Mouse (Mus musculus): Measurements from ENCODE around the gene Plcxd3. TPM values are rescaled to one million over a fixed set of nuclear protein-coding genes. Genes with fewer than 3 reads are reported as not detected.

Plcxd3 gene
- 7.9 and 13.1 TPM in 2 replicates for polyA plus RNA-seq (2016; fragmentation: Nextera tagmentation; extraction: Ambion mirVana)

DNA sequence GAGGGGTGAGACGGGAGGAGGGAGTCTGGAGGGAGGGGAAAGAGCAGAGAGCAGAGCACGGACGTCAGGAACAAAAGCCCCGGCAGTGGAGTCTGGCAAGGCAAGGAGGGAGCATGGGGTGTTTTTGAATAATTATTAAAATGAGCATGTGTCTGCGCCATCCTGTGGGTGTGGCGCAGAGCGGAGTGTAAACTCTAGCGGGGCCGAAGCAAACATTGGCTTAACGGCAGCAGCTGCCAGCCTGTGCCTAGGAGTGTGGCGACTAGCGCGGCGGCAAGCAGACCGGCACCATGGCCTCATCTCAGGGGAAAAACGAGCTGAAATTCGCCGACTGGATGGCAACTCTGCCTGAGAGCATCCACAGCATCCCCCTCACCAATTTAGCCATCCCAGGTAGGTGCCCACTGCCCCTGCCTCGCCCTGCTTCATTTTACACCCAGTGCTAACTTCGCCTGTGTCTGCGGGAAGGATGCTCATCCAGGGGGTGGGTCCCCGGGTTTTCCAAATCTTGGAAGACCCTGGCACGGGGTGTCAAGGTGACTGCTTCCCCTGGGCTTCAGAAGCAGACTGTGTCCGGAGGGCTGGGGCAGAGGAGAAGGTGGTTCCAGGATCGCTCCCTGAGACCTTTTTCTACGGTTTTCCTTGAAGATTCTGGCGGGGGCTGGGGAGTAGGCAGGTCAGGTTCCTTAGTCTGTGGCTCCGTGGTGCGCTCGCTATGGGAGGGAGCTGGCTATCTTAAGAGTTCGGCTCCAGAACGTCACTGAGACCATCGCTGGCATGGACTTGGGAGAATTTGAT, at the start of gene Plcxd3:
TSS of gene Plcxd3 (plus strand) at position 69 of the 798 bp plus-strand sequence.
- H3K36me3 ChIP-seq: no peaks in the 10 kb centered on the region
- peak; percentile 81 for DNase-seq (ENCODE audit: low spot score)
- H3K4me1 ChIP-seq: peaks cover 22% of the 10 kb centered on the region
- H3K4me3 ChIP-seq: peak within 1 kb of the TSS; percentile 67
- H3K9me3 ChIP-seq (replicated peaks): no peaks in the 10 kb centered on the region
- WGBS: under 1% methylated on average over 33 of the region's 33 CpGs
- H3K27me3 ChIP-seq (ENCODE audit: low read depth, poor library complexity, severe bottlenecking): peaks cover 18% of the 10 kb centered on the region
- peak within 1 kb of the TSS; percentile 83 for H3K27ac ChIP-seq (replicated peaks)

DNA sequence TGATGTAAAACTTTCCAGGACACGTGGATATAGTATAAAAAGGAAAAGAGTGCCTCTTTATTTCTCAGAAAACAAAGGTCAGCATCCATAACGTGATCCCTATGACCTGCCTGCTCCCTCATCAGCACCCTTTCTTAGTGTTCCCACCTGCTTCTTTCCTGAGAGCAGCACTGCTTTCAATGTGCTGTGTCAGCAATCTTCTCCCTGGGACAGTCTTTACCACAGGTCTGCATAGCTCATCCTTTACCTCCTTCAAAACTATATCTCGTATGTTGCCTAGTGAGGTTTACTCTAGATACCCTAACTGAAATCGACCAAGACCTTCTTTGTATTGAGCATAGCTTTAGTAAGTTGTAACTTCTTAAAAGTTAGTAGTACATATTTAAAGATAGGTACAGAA, 43.4 kb upstream of the Plcxd3 start:
- H3K27ac ChIP-seq (replicated peaks): no peak overlapping the region
- H3K36me3 ChIP-seq: no peaks in the 10 kb centered on the region
- H3K27me3 ChIP-seq (ENCODE audit: low read depth, poor library complexity, severe bottlenecking): no peaks in the 10 kb centered on the region
- no peak for DNase-seq (ENCODE audit: low spot score)
- 84% methylated on average over 4 of the region's 4 CpGs for WGBS
- no peak overlapping the region for H3K4me3 ChIP-seq
- H3K9me3 ChIP-seq (replicated peaks): no peaks in the 10 kb centered on the region
- H3K4me1 ChIP-seq: no peaks in the 10 kb centered on the region

DNA sequence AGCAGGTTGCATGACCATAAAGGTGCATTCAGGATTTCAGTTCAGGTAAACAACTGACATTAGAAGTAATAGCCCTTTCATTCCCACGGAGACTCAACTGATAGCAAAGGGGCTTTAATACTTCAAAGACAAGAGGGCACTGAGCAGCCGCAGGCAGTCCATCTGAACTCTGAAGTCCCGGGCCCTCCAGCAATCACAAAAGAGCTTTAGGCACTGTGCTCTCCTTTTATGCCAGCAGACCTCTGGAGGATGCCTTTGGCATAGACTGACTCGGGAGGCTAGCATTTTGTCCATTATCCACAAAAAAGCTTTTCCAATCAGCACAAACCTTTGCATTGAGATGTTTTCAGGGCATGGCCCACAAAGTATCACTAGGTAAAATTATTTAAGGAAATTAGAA, 33.7 kb upstream of the Plcxd3 start:
- DNase-seq (ENCODE audit: low spot score): no peak
- Histone ChIP-seq H3K27ac (replicated peaks) (no peak overlapping the region), H3K27me3 (ENCODE audit: low read depth, poor library complexity, severe bottlenecking) (no peaks in the 10 kb centered on the region), H3K4me1 (peaks cover 3% of the 10 kb centered on the region; the same call in 1 of the 2 replicates), H3K4me3 (no peak overlapping the region), H3K9me3 (replicated peaks) (no peaks in the 10 kb centered on the region), H3K36me3 (no peaks in the 10 kb centered on the region)
- 16% methylated on average over 4 of the region's 4 CpGs for WGBS

DNA sequence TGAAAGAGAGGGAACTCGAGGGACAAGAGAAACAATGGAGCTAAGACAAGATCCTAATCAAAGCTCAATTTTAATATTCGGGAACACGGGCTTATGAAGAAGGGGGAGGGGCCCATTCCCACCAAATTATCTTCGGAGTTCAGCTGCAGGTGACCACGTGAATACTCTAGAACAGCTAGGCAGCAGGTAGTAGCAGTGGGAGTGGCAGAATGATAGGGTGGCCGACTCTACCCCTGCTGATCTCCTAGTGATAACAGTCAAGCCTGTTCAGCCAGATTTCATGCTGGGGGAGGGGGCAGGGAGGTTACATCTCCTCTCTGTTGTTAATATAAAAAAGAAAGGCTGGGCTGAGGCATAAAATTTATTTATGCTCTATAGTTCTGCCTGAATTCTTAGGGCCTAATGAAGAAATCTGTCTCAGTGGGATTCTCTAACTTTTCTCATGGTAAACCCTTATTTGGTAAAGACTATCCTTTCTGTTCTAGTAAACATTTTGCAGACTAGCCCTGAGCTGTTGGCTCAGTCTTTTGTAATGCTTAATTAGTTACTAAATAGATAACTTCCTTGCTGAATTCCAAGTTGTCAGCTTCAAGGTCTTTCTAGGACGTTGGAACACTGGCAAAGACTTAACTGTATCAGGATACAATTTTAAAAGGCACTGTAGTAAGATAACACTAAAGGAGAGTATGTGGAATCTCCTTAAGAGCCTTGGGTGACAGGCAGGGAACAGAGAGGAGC, 26.3 kb upstream of the Plcxd3 start:
- Histone ChIP-seq H3K9me3 (replicated peaks) (no peaks in the 10 kb centered on the region), H3K36me3 (no peaks in the 10 kb centered on the region), H3K4me3 (no peak overlapping the region), H3K27me3 (ENCODE audit: low read depth, poor library complexity, severe bottlenecking) (no peaks in the 10 kb centered on the region), H3K4me1 (no peaks in the 10 kb centered on the region), H3K27ac (replicated peaks) (no peak overlapping the region)
- DNase-seq (ENCODE audit: low spot score): no peak
- 40% methylated on average over 7 of the region's 7 CpGs for WGBS

DNA sequence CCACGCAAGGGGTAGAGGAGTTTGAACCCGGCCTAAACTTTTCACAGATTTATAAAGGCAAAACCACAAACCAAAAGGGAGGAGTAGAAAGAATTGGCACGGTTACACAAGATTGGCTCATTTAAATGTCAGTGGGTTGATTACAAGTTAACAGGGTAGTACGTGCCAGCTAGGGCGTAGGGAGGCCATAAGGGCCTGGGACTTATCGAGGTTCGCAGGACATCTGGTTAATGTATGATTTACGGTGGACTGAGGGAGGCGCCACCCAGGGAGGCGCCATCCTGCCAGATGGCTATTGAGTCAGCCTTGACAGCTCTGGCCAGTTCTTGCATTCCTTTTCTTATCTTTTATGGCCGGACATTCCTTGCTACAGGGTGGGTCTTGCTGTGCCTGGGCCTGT, 18.9 kb upstream of the Plcxd3 start:
- Histone ChIP-seq H3K4me1 (no peaks in the 10 kb centered on the region), H3K27me3 (ENCODE audit: low read depth, poor library complexity, severe bottlenecking) (no peaks in the 10 kb centered on the region)
- 95% methylated on average over 11 of the region's 11 CpGs for WGBS

DNA sequence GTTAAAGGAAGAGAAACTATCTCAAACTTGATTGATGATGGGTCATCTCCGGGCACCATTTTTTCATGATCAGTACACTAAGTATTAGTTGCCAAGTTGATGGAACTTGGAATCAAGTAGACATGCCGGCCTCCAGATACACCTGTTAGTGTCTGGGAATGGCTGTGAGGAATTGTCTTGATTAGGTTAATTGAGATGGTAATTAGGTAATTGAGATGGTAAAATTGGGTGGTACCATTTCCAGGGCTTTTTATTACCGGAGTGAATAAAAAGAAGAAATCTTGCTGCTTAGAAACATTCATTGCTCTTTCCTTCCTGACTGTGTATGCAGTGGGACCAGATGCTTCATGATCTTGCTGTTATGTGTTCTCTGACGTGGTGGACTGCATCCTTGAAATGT, 17.6 kb upstream of the Plcxd3 start:
- Histone ChIP-seq H3K4me3 (no peak overlapping the region), H3K27me3 (ENCODE audit: low read depth, poor library complexity, severe bottlenecking) (no peaks in the 10 kb centered on the region), H3K36me3 (no peaks in the 10 kb centered on the region), H3K9me3 (replicated peaks) (peaks cover 6% of the 10 kb centered on the region; the same call in 1 of the 2 replicates), H3K4me1 (no peaks in the 10 kb centered on the region), H3K27ac (replicated peaks) (no peak overlapping the region)
- no peak for DNase-seq (ENCODE audit: low spot score)
- 88% methylated on average over 4 of the region's 4 CpGs for WGBS

More for the DNA sequence above, 18.9 kb upstream of the Plcxd3 start:
- no peak for DNase-seq (ENCODE audit: low spot score)
- no peaks in the 10 kb centered on the region for H3K36me3 ChIP-seq
- H3K27ac ChIP-seq (replicated peaks): no peak overlapping the region
- H3K4me3 ChIP-seq: no peak overlapping the region
- peaks cover 6% of the 10 kb centered on the region; the same call in 1 of the 2 replicates for H3K9me3 ChIP-seq (replicated peaks)

DNA sequence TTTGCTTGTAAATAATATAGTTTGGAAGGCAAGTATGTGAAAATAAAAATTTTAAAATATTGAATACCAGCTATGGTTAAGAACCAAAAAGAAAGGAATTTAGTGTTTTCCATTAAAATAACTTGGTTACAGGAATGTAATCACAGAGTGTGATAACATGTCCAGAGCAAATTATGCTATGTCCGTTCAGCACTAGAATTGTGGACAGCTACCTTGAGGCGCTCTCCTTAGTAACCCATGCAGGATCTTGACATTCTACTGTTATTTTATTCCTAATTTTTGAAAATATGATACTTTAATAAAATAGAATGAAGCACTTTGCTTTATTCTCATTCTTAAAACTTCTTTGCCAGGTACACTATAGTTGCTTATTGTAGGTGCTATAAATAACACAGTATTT, 7.5 kb upstream of the Plcxd3 start:
- H3K4me1 ChIP-seq: no peaks in the 10 kb centered on the region
- H3K27ac ChIP-seq (replicated peaks): no peak overlapping the region
- H3K36me3 ChIP-seq: no peaks in the 10 kb centered on the region
- no peak overlapping the region for H3K4me3 ChIP-seq
- WGBS: 78% methylated on average over 2 of the region's 2 CpGs
- no peaks in the 10 kb centered on the region for H3K9me3 ChIP-seq (replicated peaks)
- DNase-seq (ENCODE audit: low spot score): no peak
- H3K27me3 ChIP-seq (ENCODE audit: low read depth, poor library complexity, severe bottlenecking): no peaks in the 10 kb centered on the region

DNA sequence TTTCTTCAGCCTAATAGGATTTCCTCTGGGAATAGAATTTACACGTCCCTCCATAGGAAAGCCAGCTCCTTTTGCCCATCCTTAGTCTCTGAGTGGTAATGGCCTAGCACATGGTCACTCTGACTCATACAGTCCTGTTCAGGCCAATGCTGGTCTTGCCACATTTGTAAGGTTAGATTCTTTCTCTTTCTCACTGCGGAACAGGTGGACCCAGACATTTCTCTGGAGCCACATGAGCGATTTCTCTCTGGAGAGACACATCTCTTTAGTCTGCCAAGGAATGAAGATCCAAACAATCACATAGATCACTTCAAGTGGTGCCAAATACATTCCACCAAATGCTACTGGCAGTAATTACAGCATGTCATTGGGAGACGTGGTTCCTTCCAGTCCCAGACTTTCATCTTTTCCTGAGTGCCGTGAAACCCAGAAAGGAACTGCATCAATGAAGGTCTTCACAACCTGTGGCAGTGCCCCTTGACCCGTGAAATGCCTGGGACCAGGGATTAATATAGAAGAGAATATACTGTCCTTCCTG, 769 bp upstream of the Plcxd3 start:
- no peaks in the 10 kb centered on the region for H3K36me3 ChIP-seq
- no peaks in the 10 kb centered on the region for H3K9me3 ChIP-seq (replicated peaks)
- H3K27ac ChIP-seq (replicated peaks): peak overlapping the region; percentile 83
- H3K4me3 ChIP-seq: peak overlapping the region; percentile 67
- H3K27me3 ChIP-seq (ENCODE audit: low read depth, poor library complexity, severe bottlenecking): peaks cover 18% of the 10 kb centered on the region
- peaks cover 22% of the 10 kb centered on the region for H3K4me1 ChIP-seq
- DNase-seq (ENCODE audit: low spot score): peak; percentile 15
- WGBS: 51% methylated on average over 6 of the region's 6 CpGs

DNA sequence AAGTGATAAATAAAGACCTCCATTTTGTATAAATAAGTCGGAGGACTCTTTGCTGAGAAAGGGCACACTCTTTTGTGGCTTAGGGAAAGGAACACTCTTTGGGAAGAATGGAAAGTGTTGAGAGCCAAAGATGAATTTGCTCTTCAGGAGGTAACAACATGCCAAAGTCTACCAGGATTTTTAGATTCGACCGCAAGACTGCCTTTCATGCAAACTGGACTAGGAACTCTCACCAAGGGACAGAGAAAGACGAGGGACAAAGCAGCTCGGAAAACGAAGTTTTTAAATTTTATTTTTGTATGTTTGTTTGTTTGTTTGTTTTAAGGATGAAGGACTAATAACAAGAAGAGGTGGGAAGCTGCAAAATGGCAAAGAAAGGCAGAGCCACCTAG, 264 bp upstream of the Plcxd3 start:
- no peak for DNase-seq (ENCODE audit: low spot score)
- H3K9me3 ChIP-seq (replicated peaks): no peaks in the 10 kb centered on the region
- no peaks in the 10 kb centered on the region for H3K36me3 ChIP-seq
- peaks cover 22% of the 10 kb centered on the region for H3K4me1 ChIP-seq
- H3K4me3 ChIP-seq: peak overlapping the region; percentile 67
- peak overlapping the region; percentile 83 for H3K27ac ChIP-seq (replicated peaks)
- WGBS: 19% methylated on average over 6 of the region's 6 CpGs
- H3K27me3 ChIP-seq (ENCODE audit: low read depth, poor library complexity, severe bottlenecking): peaks cover 18% of the 10 kb centered on the region

DNA sequence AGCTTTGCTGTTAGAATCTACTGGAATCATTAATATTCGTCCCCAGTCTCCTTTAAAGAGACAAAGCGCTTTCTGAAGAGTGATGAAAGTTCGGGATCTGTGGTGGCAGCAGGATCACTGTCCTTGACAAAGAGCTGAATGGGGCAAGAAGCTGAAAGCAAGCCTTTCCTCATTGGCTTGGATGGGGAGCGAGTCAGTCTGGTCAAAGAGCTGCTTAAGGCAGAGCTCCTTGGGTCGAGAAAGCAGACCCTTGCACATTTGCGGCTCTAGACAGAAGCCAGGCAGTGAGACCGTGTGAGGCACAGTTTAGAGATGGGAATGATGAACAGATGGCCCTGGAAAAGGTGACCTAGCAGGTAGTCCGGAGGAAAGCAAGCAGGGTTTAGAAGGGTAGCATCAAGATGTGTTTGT, 935 bp downstream of the Plcxd3 start:
- peaks cover 22% of the 10 kb centered on the region for H3K4me1 ChIP-seq
- WGBS: 10% methylated on average over 8 of the region's 8 CpGs
- H3K27me3 ChIP-seq (ENCODE audit: low read depth, poor library complexity, severe bottlenecking): peaks cover 18% of the 10 kb centered on the region
- no peaks in the 10 kb centered on the region for H3K9me3 ChIP-seq (replicated peaks)
- H3K4me3 ChIP-seq: peak overlapping the region; percentile 67
- no peaks in the 10 kb centered on the region for H3K36me3 ChIP-seq
- DNase-seq (ENCODE audit: low spot score): peak; percentile 35
- H3K27ac ChIP-seq (replicated peaks): peak overlapping the region; percentile 83

DNA sequence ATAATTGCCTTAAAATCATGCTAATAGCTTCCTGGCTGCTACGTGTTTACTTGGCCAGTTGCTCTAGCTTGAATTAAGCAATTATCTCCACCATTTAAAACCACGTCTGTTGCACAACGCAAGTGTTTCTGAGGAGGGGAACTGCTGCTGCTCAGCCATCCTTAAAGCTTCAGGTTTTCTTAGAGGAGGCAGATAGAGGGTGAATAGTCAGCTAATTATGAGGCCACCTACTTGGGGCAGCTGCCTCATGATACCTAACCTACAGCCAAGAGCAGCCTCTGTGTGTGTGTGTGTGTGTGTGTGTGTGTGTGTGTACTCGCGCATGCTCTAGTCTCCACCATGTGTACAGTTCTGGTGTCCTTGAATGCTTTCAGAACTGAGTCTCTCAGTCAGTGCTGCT, 3.5 kb downstream of the Plcxd3 start:
- Histone ChIP-seq H3K4me1 (peaks cover 22% of the 10 kb centered on the region), H3K4me3 (no peak overlapping the region), H3K9me3 (replicated peaks) (no peaks in the 10 kb centered on the region), H3K27ac (replicated peaks) (no peak overlapping the region), H3K27me3 (ENCODE audit: low read depth, poor library complexity, severe bottlenecking) (peaks cover 18% of the 10 kb centered on the region), H3K36me3 (no peaks in the 10 kb centered on the region)
- DNase-seq (ENCODE audit: low spot score): no peak
- 75% methylated on average over 5 of the region's 5 CpGs for WGBS

DNA sequence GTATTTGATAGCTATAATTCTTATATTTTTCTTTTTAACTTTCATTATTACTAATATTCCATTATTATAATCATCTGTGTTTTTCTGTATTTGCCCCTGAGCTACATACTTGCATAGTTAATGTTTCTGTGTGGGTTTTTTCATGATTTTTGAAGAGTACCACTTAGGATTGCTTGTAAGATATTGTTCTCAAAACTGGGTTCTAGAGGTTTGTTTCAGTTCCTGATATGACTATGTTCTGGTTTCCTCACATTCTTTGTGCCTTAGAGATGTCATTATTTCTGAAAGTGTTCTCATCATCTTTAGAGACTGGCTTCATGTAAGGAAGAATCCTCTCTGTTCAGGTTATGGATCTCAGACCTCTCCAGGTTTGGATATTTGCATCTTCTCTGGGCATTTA, 12.5 kb downstream of the Plcxd3 start:
- Histone ChIP-seq H3K4me1 (no peaks in the 10 kb centered on the region), H3K27ac (replicated peaks) (no peak overlapping the region), H3K36me3 (no peaks in the 10 kb centered on the region), H3K4me3 (no peak overlapping the region), H3K27me3 (ENCODE audit: low read depth, poor library complexity, severe bottlenecking) (no peaks in the 10 kb centered on the region), H3K9me3 (replicated peaks) (no peaks in the 10 kb centered on the region)
- DNase-seq (ENCODE audit: low spot score): no peak

DNA sequence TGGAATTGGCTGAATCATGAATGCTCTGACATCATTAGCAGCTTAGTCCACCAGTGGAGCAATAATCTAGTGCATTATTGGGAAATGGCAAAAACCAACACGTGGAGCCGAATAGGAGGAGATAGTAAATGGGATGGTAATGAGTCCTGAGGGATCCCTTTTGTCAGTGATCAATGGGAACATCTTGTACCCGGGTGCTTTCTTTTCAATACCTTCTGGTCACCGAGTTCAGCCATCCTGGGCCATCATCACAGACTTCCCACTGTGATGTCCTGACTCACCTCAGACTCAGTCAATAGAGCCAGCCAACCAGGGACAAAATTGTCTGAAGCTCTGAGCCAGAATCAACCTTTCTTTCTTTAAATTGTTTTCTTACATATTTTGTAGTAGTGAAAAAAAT, 24.8 kb downstream of the Plcxd3 start:
- Histone ChIP-seq H3K27me3 (ENCODE audit: low read depth, poor library complexity, severe bottlenecking) (no peaks in the 10 kb centered on the region), H3K4me3 (no peak overlapping the region), H3K27ac (replicated peaks) (no peak overlapping the region), H3K4me1 (peaks cover 11% of the 10 kb centered on the region), H3K9me3 (replicated peaks) (peaks cover 6% of the 10 kb centered on the region), H3K36me3 (no peaks in the 10 kb centered on the region)
- DNase-seq (ENCODE audit: low spot score): no peak
- 33% methylated on average over 4 of the region's 4 CpGs for WGBS

Data from midbrain, embryonic 10.5 days (tissue).